Mouse (Mus musculus) testis, adult 10 weeks (tissue): ENCODE data around the gene Magea10. TPM values are rescaled to one million over a fixed set of nuclear protein-coding genes. Genes with fewer than 3 reads are reported as not detected.

Experiments used
- polyA plus RNA-seq: library from polyadenylated mRNA; stranded (reverse); fragments of 350-450 nt; fragmentation: Illumina TruSeq; extraction: RNeasy Lipid Tissue Mini Kit (QIAGEN cat#74804); gene quantifications from one replicate; pipeline ENCODE4 v1.2.3, GENCODE M21; 2014; ENCODE audit warnings: low read depth, low replicate concordance

Gene Magea10
- 4.6 TPM for polyA plus RNA-seq

DNA sequence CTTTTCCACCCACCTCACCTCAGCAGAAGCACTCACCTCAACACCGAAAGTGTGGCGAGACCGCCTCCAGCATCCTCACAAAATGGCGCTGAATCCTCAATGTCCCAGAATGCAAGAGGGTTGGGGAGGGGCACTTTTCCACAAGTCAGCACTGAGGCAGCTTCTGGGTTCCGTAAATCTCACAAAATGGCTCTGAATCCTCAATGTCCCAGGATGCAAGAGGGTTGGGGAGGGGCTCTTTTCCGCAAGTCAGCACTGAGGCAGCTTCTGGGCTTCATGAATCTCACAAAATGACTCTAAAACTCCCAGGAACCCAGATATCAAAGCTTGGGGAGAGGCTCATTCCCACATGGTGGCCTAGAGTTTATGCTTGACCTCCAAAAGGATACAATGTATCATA is at the start of gene Magea10:
Magea10 (minus strand) TSS at position 101 of the 400 bp plus-strand sequence.

Other genes with a start within 250 kb of the Magea10 start
- 3.6 TPM for gene Magea4, start 164.8 kb downstream of the Magea10 start, polyA plus RNA-seq
- 0.18 TPM for gene Gabre, start 112.1 kb downstream of the Magea10 start, polyA plus RNA-seq